17 mouse cellular contexts compared by ENCODE assay signal in genomic region chr1:156453876-156454275, GRCm38 (mm10). TPM values are rescaled to one million over a fixed set of nuclear protein-coding genes. Genes with fewer than 3 reads are reported as not detected.
"Had no signal": no experiment of that assay in that cellular context is flagged by ENCODE, and none has a peak within 500 bp of the region (broad histone marks: within the 10 kb centered on the region; RNA-seq: fewer than 3 reads in every experiment).

No protein-coding gene starts in this region.

- H3K9me3 ChIP-seq: liver, embryonic 13.5 days; midbrain, embryonic 12.5 days; midbrain, embryonic 15.5 days; neural tube, embryonic 13.5 days had no signal

- ATAC-seq: midbrain, embryonic 15.5 days had no signal

- DNase-seq: kidney, postnatal 25 days; layer of hippocampus, adult 9-11 months; liver, embryonic 13.5 days; lung, adult 2 months; lung, postnatal 14 days; lung, postnatal 4 days; thymus, adult 18-20 months; thymus, postnatal 36 days had no signal

- H3K27me3 ChIP-seq: liver, embryonic 13.5 days; midbrain, embryonic 12.5 days; midbrain, embryonic 15.5 days; neural tube, embryonic 13.5 days had no signal

- H3K27ac ChIP-seq: kidney, postnatal 0 days; layer of hippocampus, adult 2 months; liver, embryonic 13.5 days; midbrain, embryonic 12.5 days; midbrain, embryonic 15.5 days; neural tube, embryonic 13.5 days had no signal

- H3K36me3 ChIP-seq: liver, embryonic 13.5 days; midbrain, embryonic 15.5 days had no signal

- H3K4me1 ChIP-seq: midbrain, embryonic 15.5 days; neural tube, embryonic 13.5 days had no signal

- H3K4me3 ChIP-seq: layer of hippocampus, adult 2 months; liver, embryonic 13.5 days; midbrain, embryonic 12.5 days; midbrain, embryonic 15.5 days; neural tube, embryonic 13.5 days had no signal

- H3K4me2 ChIP-seq: liver, embryonic 13.5 days; midbrain, embryonic 12.5 days; midbrain, embryonic 15.5 days; neural tube, embryonic 13.5 days had no signal

- H3K9ac ChIP-seq: liver, embryonic 13.5 days; midbrain, embryonic 12.5 days; midbrain, embryonic 15.5 days; neural tube, embryonic 13.5 days had no signal

RNA-seq across cellular contexts. Expression of gene Axdnd1, which starts 32.9 kb away (rescaled TPM):
- total RNA-seq: liver, adult 2 months had no signal
- polyA plus RNA-seq: large intestine, adult 2 months; liver, adult 2 months; liver, embryonic 13.5 days; midbrain, embryonic 12.5 days; small intestine, adult 2 months; spleen, adult 2 months had no signal
